Mouse (Mus musculus) kidney, adult 8-10 months (tissue): Measurements from ENCODE around the gene B4galt5.

ENCODE experiments used
- DNase-seq, 2 experiments: peaks; one replicate each; pipeline ENCODE4 v3.0.0; 2022

The B4galt5 gene

GRCm38 (mm10) chr2:167356885-167357284 is 7.9 kb upstream of the B4galt5 start:
- DNase-seq = no peak

GRCm38 (mm10) chr2:167354611-167355165 is 5.7 kb upstream of the B4galt5 start:
- DNase-seq = no peak

- peak; percentile 82 to 86 for DNase-seq
Measured at GRCm38 (mm10) chr2:167354046-167354445, 5.1 kb upstream of the B4galt5 start.

GRCm38 (mm10) chr2:167352496-167352895 is 3.5 kb upstream of the B4galt5 start:
- DNase-seq = peak in 1 of 2 experiments; percentile 47

GRCm38 (mm10) chr2:167351371-167351951 is 2.5 kb upstream of the B4galt5 start:
- peak in 1 of 2 experiments; percentile 16 for DNase-seq

GRCm38 (mm10) chr2:167350126-167350650 is 1.2 kb upstream of the B4galt5 start:
- DNase-seq = no peak

- peak; percentile 98 for DNase-seq
Measured at GRCm38 (mm10) chr2:167349283-167349936, 427 bp upstream of the B4galt5 start.

GRCm38 (mm10) chr2:167347991-167348375 is 1.0 kb downstream of the B4galt5 start:
- DNase-seq = peak in 1 of 2 experiments; percentile 49

- no peak for DNase-seq
Measured at GRCm38 (mm10) chr2:167347361-167347760, 1.6 kb downstream of the B4galt5 start.

- DNase-seq = peak in 1 of 2 experiments; percentile 17
Measured at GRCm38 (mm10) chr2:167345508-167346164, 3.3 kb downstream of the B4galt5 start.

GRCm38 (mm10) chr2:167344871-167345507 is 4.0 kb downstream of the B4galt5 start:
- DNase-seq = no peak

GRCm38 (mm10) chr2:167343369-167344140 is 5.4 kb downstream of the B4galt5 start:
- no peak for DNase-seq

- no peak for DNase-seq
Measured at GRCm38 (mm10) chr2:167342876-167343275, 6.1 kb downstream of the B4galt5 start.

GRCm38 (mm10) chr2:167337580-167337979 is 11.4 kb downstream of the B4galt5 start:
- DNase-seq = no peak

GRCm38 (mm10) chr2:167337214-167337512 is 11.8 kb downstream of the B4galt5 start:
- DNase-seq = no peak

- no peak for DNase-seq
Measured at GRCm38 (mm10) chr2:167336384-167337213, 12.4 kb downstream of the B4galt5 start.

- DNase-seq = no peak
Measured at GRCm38 (mm10) chr2:167335066-167335465, 13.9 kb downstream of the B4galt5 start.

GRCm38 (mm10) chr2:167334312-167334711 is 14.7 kb downstream of the B4galt5 start:
- DNase-seq = no peak

GRCm38 (mm10) chr2:167333450-167333849 is 15.5 kb downstream of the B4galt5 start:
- DNase-seq = peak in 1 of 2 experiments; percentile 51

- peak in 1 of 2 experiments; percentile 57 for DNase-seq
Measured at GRCm38 (mm10) chr2:167332336-167332987, 16.5 kb downstream of the B4galt5 start.

- no peak for DNase-seq
Measured at GRCm38 (mm10) chr2:167331432-167331921, 17.5 kb downstream of the B4galt5 start.
